Mouse (Mus musculus) embryo, embryonic 10.5 days (tissue): ENCODE measurements at regions not wholly inside any gene's neighbourhood (a gene's known extent, or its start where the extent isn't known, plus 50 kb on each side); places are given as distances from the start of the nearest gene placed in this dataset.

ENCODE experiments used
- DNase-seq: peaks from one replicate; pipeline ENCODE4 v3.0.0-alpha.2; 2015; ENCODE audit warnings: low spot score

GRCm38 (mm10) chr14:96954462-96954861 is 435.6 kb upstream of the Klhl1 start:
- DNase-seq, result peak; percentile 61

- DNase-seq, result peak; percentile 77
Observed at GRCm38 (mm10) chr14:96908737-96909136, 389.8 kb upstream of the Klhl1 start.

- DNase-seq, result no peak
Observed at GRCm38 (mm10) chr14:96879701-96880100, 360.8 kb upstream of the Klhl1 start.

- DNase-seq, result no peak
Observed at GRCm38 (mm10) chr14:96871969-96872368, 353.1 kb upstream of the Klhl1 start.

- DNase-seq, result no peak
Observed at GRCm38 (mm10) chr14:96838910-96839309, 320.0 kb upstream of the Klhl1 start.

- DNase-seq, result no peak
Observed at GRCm38 (mm10) chr14:96825083-96825482, 306.2 kb upstream of the Klhl1 start.

GRCm38 (mm10) chr14:96815665-96816064 is 296.8 kb upstream of the Klhl1 start:
- DNase-seq, result no peak

GRCm38 (mm10) chr14:96805284-96805683 is 286.4 kb upstream of the Klhl1 start:
- DNase-seq, result no peak

- DNase-seq, result no peak
Observed at GRCm38 (mm10) chr14:96794806-96795205, 275.9 kb upstream of the Klhl1 start.

GRCm38 (mm10) chr14:96787917-96788316 is 269.0 kb upstream of the Klhl1 start:
- DNase-seq, result no peak

- DNase-seq, result no peak
Observed at GRCm38 (mm10) chr14:96787286-96787685, 268.4 kb upstream of the Klhl1 start.

- no peak for DNase-seq
Observed at GRCm38 (mm10) chr14:96775801-96776200, 256.9 kb upstream of the Klhl1 start.

- no peak for DNase-seq
Observed at GRCm38 (mm10) chr14:96760591-96760990, 241.7 kb upstream of the Klhl1 start.

GRCm38 (mm10) chr14:96733211-96733610 is 214.3 kb upstream of the Klhl1 start:
- no peak for DNase-seq

- no peak for DNase-seq
Observed at GRCm38 (mm10) chr14:96697086-96697485, 178.2 kb upstream of the Klhl1 start.

GRCm38 (mm10) chr14:96690923-96691322 is 172.0 kb upstream of the Klhl1 start:
- DNase-seq, result no peak

GRCm38 (mm10) chr14:96683943-96684342 is 165.0 kb upstream of the Klhl1 start:
- DNase-seq, result no peak

- DNase-seq, result no peak
Observed at GRCm38 (mm10) chr14:96681740-96682139, 162.8 kb upstream of the Klhl1 start.

- DNase-seq, result no peak
Observed at GRCm38 (mm10) chr14:96676213-96676612, 157.3 kb upstream of the Klhl1 start.

- DNase-seq, result no peak
Observed at GRCm38 (mm10) chr14:96668635-96669034, 149.7 kb upstream of the Klhl1 start.

GRCm38 (mm10) chr14:96656500-96656899 is 137.6 kb upstream of the Klhl1 start:
- DNase-seq, result no peak

GRCm38 (mm10) chr14:96630291-96630690 is 111.4 kb upstream of the Klhl1 start:
- no peak for DNase-seq

GRCm38 (mm10) chr14:96606736-96607135 is 87.8 kb upstream of the Klhl1 start:
- DNase-seq, result no peak

GRCm38 (mm10) chr14:96601092-96601491 is 82.2 kb upstream of the Klhl1 start:
- DNase-seq, result peak; percentile 3

- DNase-seq, result no peak
Observed at GRCm38 (mm10) chr14:96592051-96592450, 73.1 kb upstream of the Klhl1 start.
